Mouse (Mus musculus) left cerebral cortex, postnatal 10 days (tissue): ENCODE data around the gene Tmem255b. TPM values are rescaled to one million over a fixed set of nuclear protein-coding genes. Genes with fewer than 3 reads are reported as not detected.
A peak's percentile ranks its signal among the peaks of the same experiment; 100 is the strongest.

Experiments
- DNase-seq, 2 experiments: peaks; one replicate each; pipeline ENCODE4 v3.0.0; 2021 to 2022; ENCODE audit warnings: low spot score in 2 of 2, mixed read lengths in 1 of 2; ENCODE audit errors: extremely low spot score in 1 of 2
- intact Hi-C: fragments of 180-260 bp; cut with DNase I; formaldehyde crosslinking; loops from one replicate; pipeline ENCODE4 v1.15.1; 2025
- total RNA-seq, 2 experiments: library from RNA; stranded (reverse); gene quantifications; 2 replicates each; pipeline ENCODE4 v1.2.3; 2021

Tmem255b gene
- total RNA-seq, 2 experiments from 2014 or later = 6.8 to 7.4 TPM

DNA sequence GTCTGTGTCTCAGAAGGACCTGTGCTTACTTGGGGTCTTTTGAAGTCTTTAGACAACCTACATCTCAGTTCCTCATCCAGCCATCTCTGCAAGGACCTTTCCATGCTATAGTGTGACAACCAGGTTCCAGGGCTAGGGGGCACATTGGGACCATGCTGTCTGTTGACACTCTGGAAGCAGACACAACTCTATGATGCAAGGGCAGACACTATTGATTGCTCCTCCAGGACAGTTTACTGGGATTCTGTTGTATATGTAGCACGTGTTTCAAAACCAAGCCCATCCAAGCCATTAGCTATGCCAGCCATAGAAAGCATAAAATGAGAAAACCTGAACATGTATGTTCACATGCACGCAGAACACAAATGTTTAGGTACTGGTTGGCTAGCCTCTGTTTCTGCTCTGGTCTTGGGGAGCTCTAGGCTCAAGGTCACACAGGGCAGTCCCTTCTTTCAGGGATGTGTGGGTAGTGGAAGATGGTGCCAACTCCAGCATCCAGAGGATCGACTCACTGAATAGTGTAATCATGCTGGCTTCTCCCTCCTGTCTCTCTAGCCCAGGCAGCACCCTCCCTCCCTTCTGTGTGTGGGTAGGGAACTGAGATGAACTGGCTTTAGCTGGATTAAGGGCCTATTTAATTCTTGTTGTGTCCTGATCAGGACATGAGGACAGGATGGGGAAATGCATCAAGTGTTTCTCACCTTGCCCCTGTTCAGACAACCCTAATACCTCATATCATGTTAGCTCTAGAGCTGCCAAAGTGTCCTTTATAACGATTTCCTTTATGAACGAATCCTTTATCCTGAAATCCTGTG is 78.8 kb downstream of the Tmem255b start:
- no peak for DNase-seq
- intact Hi-C loops = no loop called here

DNA sequence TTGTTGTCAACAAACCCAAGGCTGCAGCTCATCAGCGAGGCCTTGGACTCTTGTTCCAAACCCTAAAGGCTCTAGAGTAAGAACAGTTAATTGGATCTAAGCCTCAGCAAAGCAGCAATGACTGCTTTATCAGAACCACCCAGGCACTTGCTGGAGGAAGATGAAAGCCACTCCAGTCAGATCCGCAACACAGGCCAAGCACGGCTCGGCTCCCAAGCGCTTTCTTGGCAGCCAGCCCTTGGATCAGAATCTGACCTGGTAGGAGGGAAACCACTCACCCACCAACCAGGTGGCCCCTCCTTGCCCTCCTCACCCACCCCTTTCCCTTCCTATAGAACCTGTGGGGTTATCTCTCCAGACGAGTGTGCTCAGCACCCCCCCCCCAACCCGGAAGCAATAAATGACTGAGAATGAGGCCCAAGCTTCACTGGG is 81.0 kb downstream of the Tmem255b start:
- DNase-seq = peak in 1 of 2 experiments; percentile 77
- intact Hi-C loops = no loop called here

DNA sequence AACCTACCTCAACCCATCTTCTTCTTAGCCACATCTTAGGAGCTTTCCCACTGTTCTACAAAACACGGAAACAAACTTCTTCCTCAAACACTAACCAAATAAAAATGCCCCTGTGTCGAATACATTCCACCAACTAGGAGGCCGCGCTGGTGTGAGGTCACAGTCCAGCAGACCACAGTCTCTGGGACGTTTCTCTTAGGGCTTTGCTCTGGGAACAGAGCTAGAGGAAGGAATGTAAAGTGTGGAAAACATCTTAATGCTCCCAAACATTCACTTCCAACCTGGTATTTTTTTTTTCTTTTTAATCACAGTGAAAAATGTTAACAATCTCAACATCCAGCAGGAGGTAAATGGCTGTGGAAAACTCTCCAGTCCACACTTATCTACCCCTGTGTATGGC is 81.7 kb downstream of the Tmem255b start:
- intact Hi-C loops = no loop called here
- no peak for DNase-seq

DNA sequence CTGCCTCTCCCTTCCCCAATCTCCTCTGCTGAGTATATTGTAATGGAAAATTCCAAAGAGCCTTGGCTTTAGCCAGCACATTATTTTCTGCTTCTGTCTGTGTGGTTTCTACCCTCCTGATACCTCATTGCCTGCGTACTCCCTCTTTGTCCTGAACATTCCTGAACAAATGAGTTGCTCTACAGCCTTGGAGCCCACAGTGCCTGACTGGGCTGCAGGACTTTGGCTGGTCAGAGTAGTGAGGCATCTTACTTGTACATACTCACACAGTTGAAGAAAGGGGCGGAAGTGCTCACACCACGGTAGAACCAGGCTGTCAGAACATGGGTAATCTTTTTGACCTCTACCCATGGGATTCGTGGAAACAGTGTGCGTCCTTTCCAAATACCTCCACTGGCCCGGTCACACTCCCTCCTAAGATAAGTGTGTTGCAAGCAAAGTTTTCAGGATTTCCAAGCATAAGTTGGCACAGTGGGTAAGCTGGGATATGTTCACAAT is 82.3 kb downstream of the Tmem255b start:
- DNase-seq = no peak
- intact Hi-C loops = no loop called here

Other genes starting within 250 kb of the Tmem255b start
- gene Grtp1, start 234.6 kb upstream of the Tmem255b start, total RNA-seq = 1 to 10 TPM; 4.9 to 6.4 TPM
- 1 to 10 TPM; 1.3 to 1.9 TPM for gene Adprhl1, start 181.0 kb upstream of the Tmem255b start, total RNA-seq
- 10 to 100 TPM; 24.7 to 26.9 TPM for gene Dcun1d2, start 147.1 kb upstream of the Tmem255b start, total RNA-seq
- gene Tmco3, start 147.0 kb upstream of the Tmem255b start, total RNA-seq = 10 to 100 TPM; 43.2 to 45.2 TPM
- 10 to 100 TPM; 63.1 to 65.1 TPM for gene Tfdp1, start 96.4 kb upstream of the Tmem255b start, total RNA-seq
- not detected for gene Atp4b, start 38.4 kb upstream of the Tmem255b start, total RNA-seq
- gene Grk1, start 30.1 kb upstream of the Tmem255b start, total RNA-seq = under 1 TPM in 1 of 2 experiments, not detected in 1; 0.04 TPM
- gene Gas6, start 59.3 kb downstream of the Tmem255b start, total RNA-seq = 100 to 1,000 TPM; 125 to 126 TPM
- under 1 TPM in 1 of 2 experiments, not detected in 1; 0.34 TPM for gene 1700029H14Rik, start 127.3 kb downstream of the Tmem255b start, total RNA-seq
- gene Rasa3, start 242.4 kb downstream of the Tmem255b start, total RNA-seq = 10 to 100 TPM; 55.6 to 56.9 TPM